Mouse (Mus musculus) gastrocnemius, postnatal 10 days (tissue): ENCODE measurements around the gene Fam126a. TPM values are rescaled to one million over a fixed set of nuclear protein-coding genes. Genes with fewer than 3 reads are reported as not detected.
A peak's percentile ranks its signal among the peaks of the same experiment; 100 is the strongest.
"Not testable (repeated sequence)": the region's sequence is repeated elsewhere in the genome, so short reads cannot be mapped to it uniquely, and the experiment has no call there.

ENCODE experiments used
- DNase-seq: peaks from one replicate; pipeline ENCODE4 v3.0.0; 2021; ENCODE audit warnings: mixed read lengths
- total RNA-seq, 2 experiments: library from RNA; stranded (reverse); gene quantifications; 2 replicates each; pipeline ENCODE4 v1.2.3; 2021

Gene Fam126a
- total RNA-seq, 2 experiments from 2014 or later: 15.9 to 20.0 TPM

DNA sequence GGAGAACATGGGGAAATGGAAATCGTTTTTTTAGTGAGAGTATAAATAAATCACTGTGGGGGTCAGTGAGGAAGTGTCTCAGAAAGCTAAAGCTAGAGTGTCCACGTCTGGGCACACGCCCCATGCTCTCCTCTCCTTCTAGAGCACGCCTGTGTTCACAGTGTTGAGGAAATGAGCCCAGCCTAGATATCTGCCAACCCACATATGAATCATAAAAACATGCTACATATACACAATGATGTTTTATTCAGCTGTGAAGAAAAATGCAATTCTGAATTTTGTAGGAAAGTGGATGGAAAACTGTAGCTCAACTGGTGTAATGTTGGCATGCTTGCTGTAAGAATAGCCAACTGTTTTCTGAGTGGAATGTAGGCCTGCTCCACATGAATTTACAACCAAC is 130.3 kb downstream of the Fam126a start:
- no peak for DNase-seq

- DNase-seq: peak; percentile 36
Observed at GRCm38 (mm10) chr5:23893864-23894771, 136.4 kb downstream of the Fam126a start.

- DNase-seq: no peak
Observed at GRCm38 (mm10) chr5:23893156-23893863, 137.2 kb downstream of the Fam126a start.

- DNase-seq: peak; percentile 78
Observed at GRCm38 (mm10) chr5:23890734-23891133, 139.8 kb downstream of the Fam126a start.

DNA sequence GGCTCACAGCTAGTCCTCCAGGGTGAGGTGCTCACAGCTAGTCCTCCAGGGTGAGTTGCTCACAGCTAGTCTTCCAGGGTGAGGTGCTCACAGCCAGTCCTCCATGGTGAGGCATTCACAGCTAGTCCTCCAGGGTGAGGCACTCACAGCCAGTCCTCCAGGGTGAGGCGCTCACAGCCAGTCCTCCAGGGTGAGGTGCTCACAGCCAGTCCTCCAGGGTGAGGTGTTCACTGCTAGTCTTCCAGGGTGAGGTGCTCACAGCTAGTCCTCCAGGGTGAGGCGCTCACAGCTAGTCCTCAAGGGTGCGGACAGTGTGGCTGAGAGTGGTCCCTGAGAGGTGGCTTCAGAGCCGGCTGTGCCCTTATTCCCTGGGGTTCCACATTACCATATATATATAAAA is 141.0 kb downstream of the Fam126a start:
- DNase-seq: no peak

DNA sequence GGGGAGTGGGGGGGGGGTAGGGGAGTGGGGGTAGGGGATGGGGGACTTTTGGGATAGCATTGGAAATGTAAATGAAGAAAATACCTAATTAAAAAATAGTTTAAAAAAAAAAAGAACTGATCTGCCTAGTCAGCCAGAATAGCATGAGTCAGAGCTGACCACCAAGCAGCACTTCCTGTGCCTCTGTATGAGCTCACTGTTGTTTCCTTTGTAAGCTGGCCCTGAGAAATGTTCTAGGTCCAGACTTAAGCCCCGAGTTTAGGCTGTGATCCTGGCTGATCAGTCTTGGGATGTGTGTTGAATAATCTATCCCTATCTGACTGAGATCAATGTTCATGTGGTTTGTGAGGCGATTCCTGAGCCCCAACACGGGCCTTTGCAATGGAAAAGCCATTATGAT is 143.4 kb downstream of the Fam126a start:
- no peak for DNase-seq

DNA sequence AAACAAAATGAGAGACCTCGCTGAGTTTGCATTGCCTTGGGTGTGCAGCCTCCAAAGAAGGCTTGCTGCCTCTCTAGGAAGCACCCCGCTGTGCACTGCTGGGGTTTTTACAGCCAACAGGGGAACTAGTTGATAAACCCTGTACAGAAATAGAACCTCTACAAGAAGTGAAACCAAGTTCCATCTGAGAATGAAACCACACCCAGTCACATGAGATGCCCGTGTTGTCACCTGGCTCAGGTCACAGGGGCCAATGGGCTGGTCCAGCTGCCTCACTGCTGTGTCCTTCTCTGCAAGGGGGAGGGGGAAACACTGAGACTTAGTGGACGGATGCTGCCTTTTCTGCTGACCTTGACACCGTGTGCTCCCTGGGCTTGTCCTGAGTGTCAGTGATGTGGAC is 156.0 kb downstream of the Fam126a start:
- DNase-seq: no peak

GRCm38 (mm10) chr5:23872586-23872985 is 157.9 kb downstream of the Fam126a start:
- DNase-seq: no peak

DNA sequence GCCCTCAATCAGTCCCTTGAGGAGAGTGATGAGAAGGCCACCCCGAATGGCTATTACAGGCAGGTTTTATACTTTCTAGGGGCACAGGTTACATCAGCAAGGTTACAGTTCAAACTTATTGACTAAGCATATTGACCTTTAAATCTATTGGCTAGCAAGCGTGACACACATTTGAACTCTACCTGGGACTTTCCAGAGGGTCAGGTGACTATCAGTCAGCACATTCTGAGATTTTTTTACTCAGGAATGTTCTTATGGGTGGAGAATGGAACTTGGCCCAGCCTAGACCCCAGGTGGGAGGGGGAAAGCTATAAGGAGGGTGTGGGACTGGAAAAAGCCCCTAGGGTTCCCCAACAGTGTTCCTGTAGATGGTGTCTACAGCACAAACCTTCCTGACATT is 159.2 kb downstream of the Fam126a start:
- not testable (repeated sequence) for DNase-seq

DNA sequence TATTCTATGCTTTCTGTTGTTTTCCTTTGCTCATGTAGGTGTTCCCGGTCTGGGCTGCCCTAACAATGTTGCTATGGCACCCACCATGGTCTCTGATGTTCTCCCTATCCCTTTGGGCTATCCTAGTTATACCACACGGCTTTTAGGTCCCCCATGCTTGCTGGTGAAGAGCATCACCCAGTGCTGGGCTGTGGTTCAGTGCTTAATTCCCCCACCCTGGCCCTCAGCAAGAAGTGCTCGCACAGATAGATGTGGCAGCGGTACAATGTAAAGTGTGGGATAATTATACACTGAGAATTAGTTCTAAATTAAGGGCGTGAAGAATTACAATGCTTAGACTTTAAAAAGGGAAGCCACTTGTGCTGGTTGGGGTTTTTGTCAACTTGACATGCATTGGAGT is 164.5 kb downstream of the Fam126a start:
- DNase-seq: no peak

Other genes starting within 250 kb of the Fam126a start
- 10 to 100 TPM; 13.0 to 16.4 TPM for gene Pus7, start 247.0 kb downstream of the Fam126a start, total RNA-seq
- gene Rint1, start 243.0 kb downstream of the Fam126a start, total RNA-seq: 10 to 100 TPM in 1 of 2 experiments, 1 to 10 TPM in 1; 9.8 to 13.8 TPM
- 10 to 100 TPM; 54.0 to 56.1 TPM for gene Tomm7, start 186.5 kb downstream of the Fam126a start, total RNA-seq
- gene Klhl7, start 69.9 kb upstream of the Fam126a start, total RNA-seq: 10 to 100 TPM; 35.0 to 41.5 TPM
- 1 to 10 TPM; 6.2 to 7.6 TPM for gene Nupl2, start 134.3 kb upstream of the Fam126a start, total RNA-seq